Mouse (Mus musculus) forebrain, embryonic 12.5 days (tissue): Measurements from ENCODE around the gene Ppp1r12a. TPM values are rescaled to one million over a fixed set of nuclear protein-coding genes. Genes with fewer than 3 reads are reported as not detected.

Experiments
- ATAC-seq: fragments of 200-750 bp; cut with Nextera tagmentation; 2 replicates; pipeline ENCODE4 v1.8.0; 2017; ENCODE audit warnings: moderate TSS enrichment; ENCODE audit not compliant: low FRiP score
- H3K27ac ChIP-seq: fragments of 300-500 bp; sonication (generic); 2 replicates; pipeline ENCODE4 v1.5.1; 2016; ENCODE audit warnings: mild to moderate bottlenecking
- H3K27me3 ChIP-seq: fragments of 300-500 bp; sonication (generic); 2 replicates; pipeline ENCODE4 v1.6.1; 2016; ENCODE audit warnings: mild to moderate bottlenecking
- H3K36me3 ChIP-seq: fragments of 300-500 bp; sonication (generic); replicated peaks from 2 replicates; pipeline ENCODE4 v1.6.1; 2016; ENCODE audit warnings: mild to moderate bottlenecking
- H3K4me1 ChIP-seq: fragments of 300-500 bp; sonication (generic); 2 replicates; pipeline ENCODE4 v1.6.1; 2016
- H3K4me2 ChIP-seq: fragments of 300-500 bp; sonication (generic); 2 replicates; pipeline ENCODE4 v1.6.1; 2016; ENCODE audit warnings: mild to moderate bottlenecking, moderate library complexity
- H3K4me3 ChIP-seq: fragments of 300-500 bp; sonication (generic); replicated peaks from 2 replicates; pipeline ENCODE4 v1.5.1; 2016; ENCODE audit warnings: mild to moderate bottlenecking
- H3K9ac ChIP-seq: fragments of 300-500 bp; sonication (generic); 2 replicates; pipeline ENCODE4 v1.6.1; 2016; ENCODE audit warnings: mild to moderate bottlenecking
- H3K9me3 ChIP-seq: fragments of 300-500 bp; sonication (generic); 2 replicates; pipeline ENCODE4 v1.6.1; 2016
- WGBS: fragments of 180-500 bp; shearing (Covaris S2); methylation state at CpG from one replicate; pipeline ENCODE4 v1.1.7; 2016; 5-methylcytosine and 5-hydroxymethylcytosine counted together
- polyA plus RNA-seq: library from polyadenylated mRNA; unstranded; fragments of >200 nt; fragmentation: Nextera tagmentation; extraction: Ambion mirVana; gene quantifications from 2 replicates; pipeline ENCODE4 v1.2.1, GENCODE M21; 2016

Ppp1r12a gene
- polyA plus RNA-seq, 1 experiment from 2014 or later, result 84.7 TPM

- no peak overlapping the region for H3K9ac ChIP-seq
- H3K27me3 ChIP-seq, result no peaks in the 10 kb centered on the region
- H3K4me2 ChIP-seq, result no peak overlapping the region
- no peaks in the 10 kb centered on the region for H3K9me3 ChIP-seq
- ATAC-seq, result no peak
- no peaks in the 10 kb centered on the region for H3K36me3 ChIP-seq
- H3K4me1 ChIP-seq, result peaks cover 9% of the 10 kb centered on the region; the same call in 1 of the 2 replicates
- no peak overlapping the region for H3K27ac ChIP-seq
- H3K4me3 ChIP-seq, result no peak overlapping the region
- 90% methylated on average over 3 of the region's 3 CpGs for whole genome bisulfite sequencing
Observed at GRCm38 (mm10) chr10:108170818-108171217, 8.8 kb downstream of the Ppp1r12a start.

GRCm38 (mm10) chr10:108171637-108172036, 9.6 kb downstream of the Ppp1r12a start:
- no peak for ATAC-seq
- Histone ChIP-seq H3K4me2 (no peak overlapping the region), H3K4me1 (peaks cover 6% of the 10 kb centered on the region; the same call in 1 of the 2 replicates), H3K9me3 (no peaks in the 10 kb centered on the region), H3K36me3 (no peaks in the 10 kb centered on the region), H3K27ac (no peak overlapping the region), H3K27me3 (no peaks in the 10 kb centered on the region), H3K4me3 (no peak overlapping the region), H3K9ac (no peak overlapping the region)
- 88% methylated on average over 3 of the region's 3 CpGs for WGBS

GRCm38 (mm10) chr10:108172817-108173563, 11.0 kb downstream of the Ppp1r12a start:
- Histone ChIP-seq H3K4me1 (0 out of 2 replicates have a peak, but pooled peaks cover 4% of the 10 kb centered on the region), H3K36me3 (no peaks in the 10 kb centered on the region), H3K9ac (no peak overlapping the region), H3K27me3 (no peaks in the 10 kb centered on the region), H3K4me2 (no peak overlapping the region), H3K27ac (no peak overlapping the region), H3K4me3 (no peak overlapping the region), H3K9me3 (no peaks in the 10 kb centered on the region)
- WGBS, result 82% methylated on average over 6 of the region's 6 CpGs
- ATAC-seq, result no peak

GRCm38 (mm10) chr10:108174107-108174506, 12.1 kb downstream of the Ppp1r12a start:
- Histone ChIP-seq H3K9me3 (no peaks in the 10 kb centered on the region), H3K4me3 (no peak overlapping the region), H3K27ac (no peak overlapping the region), H3K27me3 (no peaks in the 10 kb centered on the region), H3K4me1 (0 out of 2 replicates have a peak, but pooled peaks cover 4% of the 10 kb centered on the region), H3K9ac (no peak overlapping the region), H3K4me2 (no peak overlapping the region), H3K36me3 (no peaks in the 10 kb centered on the region)
- WGBS, result 87% methylated on average over 5 of the region's 5 CpGs
- ATAC-seq, result no peak

- H3K9ac ChIP-seq, result no peak overlapping the region
- WGBS, result 81% methylated on average over 2 of the region's 2 CpGs
- 0 out of 2 replicates have a peak, but pooled peaks cover 4% of the 10 kb centered on the region for H3K4me1 ChIP-seq
- H3K36me3 ChIP-seq, result no peaks in the 10 kb centered on the region
- H3K27ac ChIP-seq, result no peak overlapping the region
- H3K9me3 ChIP-seq, result no peaks in the 10 kb centered on the region
- no peaks in the 10 kb centered on the region for H3K27me3 ChIP-seq
- H3K4me3 ChIP-seq, result no peak overlapping the region
- H3K4me2 ChIP-seq, result no peak overlapping the region
- ATAC-seq, result no peak
Observed at GRCm38 (mm10) chr10:108175885-108176284, 13.9 kb downstream of the Ppp1r12a start.

- Histone ChIP-seq H3K4me3 (no peak overlapping the region), H3K27ac (no peak overlapping the region), H3K27me3 (no peaks in the 10 kb centered on the region), H3K36me3 (no peaks in the 10 kb centered on the region), H3K9me3 (no peaks in the 10 kb centered on the region), H3K4me1 (no peaks in the 10 kb centered on the region), H3K4me2 (no peak overlapping the region), H3K9ac (no peak overlapping the region)
- 90% methylated on average over 6 of the region's 6 CpGs for WGBS
- no peak for ATAC-seq
Observed at GRCm38 (mm10) chr10:108178285-108178848, 16.4 kb downstream of the Ppp1r12a start.

- no peak overlapping the region for H3K4me3 ChIP-seq
- no peaks in the 10 kb centered on the region for H3K36me3 ChIP-seq
- H3K9ac ChIP-seq, result no peak overlapping the region
- H3K27ac ChIP-seq, result no peak overlapping the region
- WGBS, result 71% methylated on average over 3 of the region's 3 CpGs
- no peaks in the 10 kb centered on the region for H3K27me3 ChIP-seq
- H3K4me1 ChIP-seq, result no peaks in the 10 kb centered on the region
- H3K4me2 ChIP-seq, result no peak overlapping the region
- H3K9me3 ChIP-seq, result no peaks in the 10 kb centered on the region
- no peak for ATAC-seq
Observed at GRCm38 (mm10) chr10:108179404-108179803, 17.4 kb downstream of the Ppp1r12a start.

GRCm38 (mm10) chr10:108180313-108180712, 18.3 kb downstream of the Ppp1r12a start:
- no peak overlapping the region for H3K27ac ChIP-seq

GRCm38 (mm10) chr10:108181893-108182292, 19.9 kb downstream of the Ppp1r12a start:
- H3K4me1 ChIP-seq, result no peaks in the 10 kb centered on the region
- ATAC-seq, result no peak
- WGBS, result 87% methylated on average over 3 of the region's 3 CpGs

More at GRCm38 (mm10) chr10:108180313-108180712, 18.3 kb downstream of the Ppp1r12a start:
- H3K9me3 ChIP-seq, result no peaks in the 10 kb centered on the region
- H3K9ac ChIP-seq, result no peak overlapping the region
- no peaks in the 10 kb centered on the region for H3K36me3 ChIP-seq
- no peak overlapping the region for H3K4me3 ChIP-seq
- ATAC-seq, result no peak
- H3K27me3 ChIP-seq, result no peaks in the 10 kb centered on the region
- no peaks in the 10 kb centered on the region for H3K4me1 ChIP-seq
- no peak overlapping the region for H3K4me2 ChIP-seq
- 90% methylated on average over 2 of the region's 2 CpGs for WGBS

GRCm38 (mm10) chr10:108182386-108182785, 20.4 kb downstream of the Ppp1r12a start:
- no peaks in the 10 kb centered on the region for H3K9me3 ChIP-seq
- ATAC-seq, result no peak
- 82% methylated on average over 4 of the region's 4 CpGs for WGBS

More at GRCm38 (mm10) chr10:108181893-108182292, 19.9 kb downstream of the Ppp1r12a start:
- Histone ChIP-seq H3K27me3 (no peaks in the 10 kb centered on the region), H3K4me3 (no peak overlapping the region), H3K36me3 (no peaks in the 10 kb centered on the region), H3K27ac (no peak overlapping the region), H3K9me3 (no peaks in the 10 kb centered on the region), H3K9ac (no peak overlapping the region), H3K4me2 (no peak overlapping the region)

GRCm38 (mm10) chr10:108184763-108185162, 22.8 kb downstream of the Ppp1r12a start:
- WGBS, result 86% methylated on average over 8 of the region's 8 CpGs

More at GRCm38 (mm10) chr10:108182386-108182785, 20.4 kb downstream of the Ppp1r12a start:
- H3K36me3 ChIP-seq, result no peaks in the 10 kb centered on the region
- H3K27me3 ChIP-seq, result no peaks in the 10 kb centered on the region
- H3K4me2 ChIP-seq, result no peak overlapping the region
- H3K4me1 ChIP-seq, result no peaks in the 10 kb centered on the region
- no peak overlapping the region for H3K27ac ChIP-seq
- H3K9ac ChIP-seq, result no peak overlapping the region
- H3K4me3 ChIP-seq, result no peak overlapping the region

GRCm38 (mm10) chr10:108185265-108185664, 23.3 kb downstream of the Ppp1r12a start:
- 90% methylated on average over 3 of the region's 3 CpGs for WGBS

More at GRCm38 (mm10) chr10:108184763-108185162, 22.8 kb downstream of the Ppp1r12a start:
- H3K9me3 ChIP-seq, result no peaks in the 10 kb centered on the region
- no peak overlapping the region for H3K4me3 ChIP-seq
- no peaks in the 10 kb centered on the region for H3K27me3 ChIP-seq
- H3K9ac ChIP-seq, result no peak overlapping the region
- no peak for ATAC-seq
- H3K4me2 ChIP-seq, result no peak overlapping the region
- H3K36me3 ChIP-seq, result no peaks in the 10 kb centered on the region
- H3K27ac ChIP-seq, result no peak overlapping the region
- no peaks in the 10 kb centered on the region for H3K4me1 ChIP-seq

More at GRCm38 (mm10) chr10:108185265-108185664, 23.3 kb downstream of the Ppp1r12a start:
- Histone ChIP-seq H3K27ac (no peak overlapping the region), H3K9me3 (no peaks in the 10 kb centered on the region), H3K4me3 (no peak overlapping the region), H3K4me1 (no peaks in the 10 kb centered on the region), H3K36me3 (no peaks in the 10 kb centered on the region), H3K9ac (no peak overlapping the region), H3K4me2 (no peak overlapping the region), H3K27me3 (no peaks in the 10 kb centered on the region)
- no peak for ATAC-seq
